Mouse (Mus musculus): ENCODE results near the gene Ddx55. TPM values are rescaled to one million over a fixed set of nuclear protein-coding genes. Genes with fewer than 3 reads are reported as not detected.

Ddx55 gene
- total RNA-seq, 2 experiments from 2014 or later = 22.6 to 25.9 TPM

DNA sequence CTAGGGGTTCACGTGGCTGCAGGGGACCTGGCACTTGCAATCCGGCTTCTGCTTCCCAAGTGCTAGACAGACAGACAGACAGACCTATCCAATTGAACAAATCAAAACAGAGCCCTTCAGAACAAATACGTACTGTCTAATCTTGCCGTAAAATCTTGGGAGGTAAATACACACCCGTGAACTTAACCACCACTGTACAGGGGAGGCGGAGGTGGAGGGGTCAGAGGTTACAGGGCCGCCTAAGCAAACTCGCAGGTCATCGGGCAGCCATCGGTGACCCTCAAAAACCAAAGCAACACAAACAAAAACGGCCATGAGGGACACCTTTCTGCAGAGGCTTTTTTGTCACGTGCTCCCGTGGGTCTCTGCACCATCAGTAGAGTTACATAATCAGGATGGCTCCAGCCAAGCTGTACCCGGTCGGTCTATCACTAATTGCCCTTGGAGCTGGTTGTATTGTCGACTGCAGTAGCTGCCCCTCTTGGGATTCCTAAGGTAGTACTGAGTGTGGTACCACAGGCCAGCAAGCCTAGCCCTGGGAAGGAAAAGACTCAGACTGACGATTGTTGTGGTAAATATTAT, 52.5 kb downstream of the Ddx55 start:
- no peak for DNase-seq (ENCODE audit: low spot score in 2 of 2)

DNA sequence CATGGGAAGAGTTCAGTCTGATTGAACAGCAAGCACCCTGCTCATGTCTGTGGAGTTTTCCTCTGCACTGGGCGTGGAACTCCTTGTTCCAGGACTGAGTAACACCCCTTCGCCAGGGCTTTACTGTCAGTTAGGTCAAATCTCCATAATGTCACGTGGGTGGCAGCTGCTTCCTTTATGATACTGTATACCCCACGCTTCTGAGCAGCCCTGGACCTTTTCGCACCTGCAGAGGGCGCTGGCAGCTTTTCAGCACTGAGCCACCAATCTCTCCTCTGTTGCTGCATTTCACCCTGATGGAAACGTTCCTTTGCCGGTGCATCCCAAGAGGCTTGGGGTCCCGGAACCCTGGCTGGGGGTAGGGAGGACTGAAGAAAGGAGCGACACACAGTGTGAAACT, 58.3 kb downstream of the Ddx55 start:
- no peak for DNase-seq (ENCODE audit: low spot score in 2 of 2)

DNA sequence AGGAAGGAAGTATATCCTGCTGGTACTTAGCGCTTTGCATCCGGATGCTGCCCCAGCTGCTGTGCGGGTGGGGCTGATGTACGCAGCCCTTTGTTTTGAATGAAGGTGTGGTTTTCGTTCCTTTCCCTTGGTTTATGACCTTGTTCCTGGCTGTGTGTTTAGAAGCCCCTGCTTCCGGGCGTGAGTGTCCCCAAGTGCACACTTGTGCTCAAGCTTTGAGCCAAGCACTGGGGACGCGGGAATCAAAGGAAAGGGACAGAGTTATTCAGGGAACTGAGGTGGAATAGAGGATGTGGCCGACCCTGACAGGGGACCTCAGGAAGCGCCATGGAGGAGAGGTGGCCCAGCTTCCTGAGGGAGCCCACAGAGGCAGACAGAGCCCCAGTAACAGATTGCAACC, 62.0 kb downstream of the Ddx55 start:
- DNase-seq (ENCODE audit: low spot score in 2 of 2) = no peak

DNA sequence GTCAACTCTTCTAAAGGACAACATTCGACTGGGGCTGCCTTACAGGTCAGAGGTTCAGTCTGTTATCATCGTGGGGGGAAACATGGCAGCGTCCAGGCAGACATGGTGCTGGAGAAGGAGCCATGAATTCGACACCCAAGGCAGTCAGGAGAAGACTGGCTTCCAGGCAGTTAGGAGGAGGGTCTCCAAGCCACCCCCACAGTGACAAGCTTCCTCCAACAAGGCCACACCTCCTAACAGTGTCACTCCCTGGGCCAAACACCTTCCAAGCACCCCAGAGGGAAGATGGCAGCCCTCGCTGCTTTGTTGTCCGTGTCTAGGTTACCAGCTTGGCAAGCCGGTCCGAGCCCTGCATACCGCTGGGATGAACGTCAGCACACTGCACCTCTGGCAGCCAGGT, 66.0 kb downstream of the Ddx55 start:
- no peak for DNase-seq (ENCODE audit: low spot score in 2 of 2)

Other genes with a start within 250 kb of the Ddx55 start
- 10 to 100 TPM; 13.8 to 22.5 TPM for gene Mphosph9, start 224.9 kb upstream of the Ddx55 start, total RNA-seq (2021)
- 10 to 100 TPM; 14.0 TPM for gene 2810006K23Rik, start 224.8 kb upstream of the Ddx55 start, total RNA-seq (2021)
- 100 to 1,000 TPM; 162 to 168 TPM for gene Cdk2ap1, start 189.8 kb upstream of the Ddx55 start, total RNA-seq (2021)
- gene Sbno1, start 126.9 kb upstream of the Ddx55 start, total RNA-seq (2021) = 100 to 1,000 TPM; 175 to 185 TPM
- gene Kmt5a, start 112.9 kb upstream of the Ddx55 start, total RNA-seq (2021) = 10 to 100 TPM; 61.5 to 64.2 TPM
- gene Rilpl2, start 74.5 kb upstream of the Ddx55 start, total RNA-seq (2021) = 10 to 100 TPM; 17.5 to 19.3 TPM
- gene Snrnp35, start 69.7 kb upstream of the Ddx55 start, total RNA-seq (2021) = 10 to 100 TPM; 23.0 to 27.5 TPM
- gene Rilpl1, start 21.5 kb upstream of the Ddx55 start, total RNA-seq (2021) = 10 to 100 TPM; 85.1 to 93.3 TPM
- gene Tmed2, start 12.2 kb upstream of the Ddx55 start, total RNA-seq (2021) = 100 to 1,000 TPM; 103 to 122 TPM
- 10 to 100 TPM; 30.6 to 31.3 TPM for gene Eif2b1, start 26.3 kb downstream of the Ddx55 start, total RNA-seq (2021)
- 10 to 100 TPM; 25.0 to 29.6 TPM for gene Gtf2h3, start 26.3 kb downstream of the Ddx55 start, total RNA-seq (2021)
- 10 to 100 TPM; 59.8 to 66.9 TPM for gene Atp6v0a2, start 75.7 kb downstream of the Ddx55 start, total RNA-seq (2021)
- under 1 TPM; 0.21 to 0.30 TPM for gene Dnah10, start 172.2 kb downstream of the Ddx55 start, total RNA-seq (2021)

Measured in left cerebral cortex, adult 18-20 months (tissue).